Mouse (Mus musculus) heart, embryonic 10.5 days (tissue): Measurements from ENCODE around the gene Gpr137. TPM values are rescaled to one million over a fixed set of nuclear protein-coding genes. Genes with fewer than 3 reads are reported as not detected.
"Not testable (repeated sequence)": the region's sequence is repeated elsewhere in the genome, so short reads cannot be mapped to it uniquely, and the experiment has no call there.

Source experiments
- DNase-seq: peaks from one replicate; pipeline ENCODE4 v3.0.0-alpha.2; 2017; ENCODE audit warnings: low spot score
- H3K27ac ChIP-seq: fragments of 300-500 bp; sonication (generic); 2 replicates; pipeline ENCODE4 v1.5.1; 2016; ENCODE audit warnings: mild to moderate bottlenecking
- H3K27me3 ChIP-seq: fragments of 300-500 bp; sonication (generic); 2 replicates; pipeline ENCODE4 v1.6.1; 2016; ENCODE audit warnings: mild to moderate bottlenecking; ENCODE audit not compliant: poor library complexity, insufficient read depth, severe bottlenecking
- H3K36me3 ChIP-seq: fragments of 300-500 bp; sonication (generic); 2 replicates; pipeline ENCODE4 v1.6.1; 2016; ENCODE audit warnings: mild to moderate bottlenecking, moderate library complexity
- H3K4me1 ChIP-seq: fragments of 300-500 bp; sonication (generic); 2 replicates; pipeline ENCODE4 v1.6.1; 2016; ENCODE audit warnings: mild to moderate bottlenecking
- H3K4me3 ChIP-seq: fragments of 300-500 bp; sonication (generic); 2 replicates; pipeline ENCODE4 v1.5.1; 2016; ENCODE audit warnings: mild to moderate bottlenecking, moderate library complexity
- H3K9me3 ChIP-seq: fragments of 300-500 bp; sonication (generic); 2 replicates; pipeline ENCODE4 v1.6.1; 2016; ENCODE audit warnings: mild to moderate bottlenecking, moderate library complexity
- WGBS: fragments of 180-500 bp; shearing (Covaris S2); methylation state at CpG from one replicate; pipeline ENCODE4 v1.1.7; 2016; 5-methylcytosine and 5-hydroxymethylcytosine counted together
- polyA plus RNA-seq: library from polyadenylated mRNA; unstranded; fragments of >200 nt; fragmentation: Nextera tagmentation; extraction: Ambion mirVana; gene quantifications from 2 replicates; pipeline ENCODE4 v1.2.1, GENCODE M21; 2016

The Gpr137 gene
- polyA plus RNA-seq, 1 experiment from 2014 or later, result 20.3 TPM

DNA sequence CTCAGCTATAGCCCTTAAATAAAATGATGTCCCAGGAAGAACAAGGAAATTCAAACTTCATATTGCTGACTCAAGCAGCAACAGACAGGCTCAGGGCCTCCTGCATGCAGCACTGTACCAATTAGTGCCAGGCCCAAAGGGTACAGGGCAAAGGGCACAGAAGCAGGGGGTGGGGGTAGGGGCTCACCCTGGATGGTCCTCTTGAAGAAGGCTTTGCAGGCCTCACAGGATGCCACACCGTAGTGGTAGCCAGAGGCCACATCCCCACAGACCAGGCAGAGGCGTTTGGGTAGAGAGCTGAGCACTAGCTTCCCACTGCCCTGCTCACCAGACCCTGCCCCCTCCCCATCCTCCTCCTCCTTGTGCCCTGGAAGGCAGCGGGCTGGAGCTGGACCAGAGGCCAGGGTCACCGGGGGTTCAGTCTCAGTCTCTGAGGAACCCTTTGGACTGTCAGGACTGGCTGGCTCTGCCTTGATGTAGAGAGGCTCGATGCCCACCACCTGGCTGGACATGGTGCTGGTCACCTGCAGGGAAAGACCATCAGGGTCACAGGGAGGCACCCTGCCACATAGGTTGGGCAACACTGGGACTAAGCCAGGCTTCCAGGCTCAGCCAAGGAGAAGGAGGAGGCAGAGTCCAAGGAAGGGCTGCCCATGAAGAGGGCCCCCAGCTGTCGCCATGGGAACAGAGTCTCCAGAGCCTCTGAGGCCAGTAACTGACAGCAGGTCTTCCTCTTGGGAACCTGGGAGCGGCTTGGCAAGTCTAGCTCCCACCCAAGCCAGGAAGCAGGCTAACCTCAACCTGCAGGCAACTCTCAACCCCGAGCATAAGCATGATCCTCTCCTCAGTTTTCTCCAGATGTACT, 22.2 kb downstream of the Gpr137 start:
- H3K4me3 ChIP-seq, result peak overlapping the region; percentile 86
- H3K36me3 ChIP-seq, result peaks cover 8% of the 10 kb centered on the region; the same call in 1 of the 2 replicates
- 46% methylated on average over 8 of the region's 8 CpGs for WGBS
- no peak for DNase-seq
- H3K27me3 ChIP-seq, result peaks cover 27% of the 10 kb centered on the region
- H3K27ac ChIP-seq, result peak overlapping the region; percentile 96
- H3K9me3 ChIP-seq, result no peaks in the 10 kb centered on the region
- peaks cover 51% of the 10 kb centered on the region for H3K4me1 ChIP-seq

DNA sequence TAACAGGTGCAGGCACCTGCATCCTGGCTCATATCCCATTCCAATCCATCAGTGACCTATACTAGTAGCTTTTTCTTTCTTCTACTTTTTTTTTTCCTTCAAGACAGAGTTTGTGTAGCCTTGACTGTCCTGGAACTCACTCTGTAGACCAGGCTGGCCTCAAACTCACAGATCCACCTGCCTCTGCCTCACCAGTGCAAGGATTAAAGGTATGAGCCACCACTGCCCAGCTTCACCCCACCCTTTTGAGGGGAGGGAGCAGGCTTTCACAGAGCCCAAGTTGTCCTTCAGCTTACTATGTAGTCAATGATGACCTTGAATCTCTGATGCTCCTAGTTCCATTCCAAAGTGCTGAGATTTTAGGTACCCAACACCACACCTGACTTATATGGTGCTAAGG, 22.8 kb downstream of the Gpr137 start:
- no peak for DNase-seq
- H3K27me3 ChIP-seq, result peaks cover 20% of the 10 kb centered on the region
- H3K36me3 ChIP-seq, result peaks cover 8% of the 10 kb centered on the region; the same call in 1 of the 2 replicates
- peaks cover 48% of the 10 kb centered on the region for H3K4me1 ChIP-seq
- H3K27ac ChIP-seq, result no peak overlapping the region
- H3K9me3 ChIP-seq, result no peaks in the 10 kb centered on the region
- no peak overlapping the region for H3K4me3 ChIP-seq

- DNase-seq, result no peak
- Histone ChIP-seq H3K4me3 (no peak overlapping the region), H3K27me3 (peaks cover 9% of the 10 kb centered on the region), H3K36me3 (peaks cover 17% of the 10 kb centered on the region), H3K27ac (no peak overlapping the region), H3K4me1 (peaks cover 46% of the 10 kb centered on the region), H3K9me3 (no peaks in the 10 kb centered on the region)
- WGBS, result 91% methylated on average over 4 of the region's 4 CpGs
Observed at GRCm38 (mm10) chr19:6918321-6918720, 24.0 kb downstream of the Gpr137 start.

DNA sequence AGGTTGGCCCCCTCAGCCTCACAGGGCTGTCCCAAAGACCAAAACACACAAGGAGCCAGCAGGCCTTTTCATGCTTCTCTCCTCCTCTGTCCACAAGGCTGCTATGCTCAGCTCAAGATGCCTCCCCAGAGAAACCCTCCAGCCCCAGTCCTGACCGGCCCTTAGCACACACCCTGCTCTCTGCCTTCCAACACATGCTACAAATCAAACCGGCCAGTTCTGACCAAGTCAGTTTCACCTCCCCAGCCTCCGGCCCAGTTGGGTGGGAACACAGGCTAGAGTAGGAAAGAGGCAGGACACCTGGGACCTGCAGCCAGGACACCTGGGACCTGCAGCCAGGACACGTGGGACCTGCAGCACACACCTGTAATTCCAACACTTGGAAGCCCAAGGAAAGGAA, 25.8 kb downstream of the Gpr137 start:
- WGBS, result 84% methylated on average over 4 of the region's 4 CpGs
- no peak for DNase-seq
- H3K9me3 ChIP-seq, result no peaks in the 10 kb centered on the region
- no peaks in the 10 kb centered on the region for H3K27me3 ChIP-seq
- H3K36me3 ChIP-seq, result peaks cover 36% of the 10 kb centered on the region
- no peak overlapping the region for H3K4me3 ChIP-seq
- H3K4me1 ChIP-seq, result peaks cover 35% of the 10 kb centered on the region
- no peak overlapping the region for H3K27ac ChIP-seq

DNA sequence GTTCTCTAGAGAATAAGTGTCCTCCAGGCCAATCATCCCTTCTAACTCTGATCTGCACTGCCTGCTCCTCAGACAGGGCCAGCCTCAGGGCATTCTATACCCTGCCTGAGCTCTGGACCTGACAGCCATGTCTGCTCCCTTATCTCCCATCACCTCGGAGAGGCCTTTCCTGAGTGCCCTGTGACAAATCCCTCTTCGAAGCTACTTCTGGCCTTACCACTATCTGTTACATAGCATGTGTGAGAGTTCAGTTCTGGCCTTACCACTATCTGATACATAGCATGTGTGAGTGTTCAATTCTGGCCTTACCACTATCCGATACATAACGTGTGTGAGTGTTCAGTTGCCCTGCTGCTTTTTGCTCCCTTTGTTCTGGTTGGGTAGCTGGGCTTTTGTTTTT, 27.0 kb downstream of the Gpr137 start:
- DNase-seq, result no peak
- Histone ChIP-seq H3K4me3 (no peak overlapping the region), H3K9me3 (no peaks in the 10 kb centered on the region), H3K4me1 (peaks cover 35% of the 10 kb centered on the region), H3K27ac (0 out of 2 replicates have a peak overlapping the region, but pooled peaks have one; percentile 31), H3K36me3 (peaks cover 42% of the 10 kb centered on the region), H3K27me3 (no peaks in the 10 kb centered on the region)
- 43% methylated on average over 4 of the region's 4 CpGs for WGBS

- H3K9me3 ChIP-seq, result no peaks in the 10 kb centered on the region
- H3K27me3 ChIP-seq, result no peaks in the 10 kb centered on the region
- no peak overlapping the region for H3K27ac ChIP-seq
- DNase-seq, result no peak
- H3K36me3 ChIP-seq, result peaks cover 40% of the 10 kb centered on the region
- WGBS, result 89% methylated on average over 9 of the region's 9 CpGs
- H3K4me1 ChIP-seq, result peaks cover 29% of the 10 kb centered on the region
- H3K4me3 ChIP-seq, result no peak overlapping the region
Observed at GRCm38 (mm10) chr19:6914540-6914939, 27.7 kb downstream of the Gpr137 start.

DNA sequence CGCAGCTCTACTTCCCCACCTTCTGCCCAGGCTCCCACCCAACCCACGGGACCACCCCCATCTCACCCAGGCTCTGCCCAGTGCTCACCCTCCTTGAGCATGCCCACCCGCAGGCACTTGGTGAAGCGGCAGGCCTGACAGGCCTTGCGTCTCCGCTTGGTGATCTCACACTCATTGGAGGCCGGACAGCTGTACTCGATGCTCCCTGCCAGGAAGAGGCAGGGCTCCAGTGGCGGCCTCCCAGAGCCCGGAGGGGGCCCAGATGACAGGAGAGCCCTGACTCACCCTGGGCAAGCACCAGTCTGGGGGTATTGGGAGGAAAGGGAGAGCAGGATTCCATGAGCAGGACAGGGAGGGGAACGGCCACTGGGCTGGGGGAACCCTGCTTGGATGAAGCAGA, 28.3 kb downstream of the Gpr137 start:
- 88% methylated on average over 11 of the region's 11 CpGs for WGBS
- no peaks in the 10 kb centered on the region for H3K27me3 ChIP-seq
- no peak overlapping the region for H3K27ac ChIP-seq
- peaks cover 38% of the 10 kb centered on the region for H3K36me3 ChIP-seq
- H3K9me3 ChIP-seq, result no peaks in the 10 kb centered on the region
- no peak for DNase-seq
- no peak overlapping the region for H3K4me3 ChIP-seq
- peaks cover 28% of the 10 kb centered on the region for H3K4me1 ChIP-seq

DNA sequence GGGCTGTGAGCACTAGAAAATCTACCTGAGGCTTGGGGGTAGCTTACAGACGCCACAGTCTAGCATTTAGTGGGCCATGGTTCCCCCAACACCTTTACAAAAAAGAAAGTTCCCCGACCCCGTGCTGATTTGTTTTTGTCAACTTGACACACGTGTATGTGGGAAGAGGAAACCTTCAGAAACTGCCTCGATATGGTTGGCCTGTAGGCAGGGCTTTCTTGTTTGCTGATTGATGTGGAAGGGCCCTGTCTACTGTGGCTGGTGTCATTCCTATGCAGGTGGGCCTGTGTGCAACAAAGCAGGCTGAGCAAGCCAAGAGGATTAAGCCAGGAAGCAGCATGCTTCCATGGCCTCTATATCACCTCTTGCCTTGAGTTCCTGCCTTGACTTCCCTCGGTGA, 29.2 kb downstream of the Gpr137 start:
- DNase-seq, result no peak
- H3K27ac ChIP-seq, result no peak overlapping the region
- H3K27me3 ChIP-seq, result no peaks in the 10 kb centered on the region
- H3K36me3 ChIP-seq, result peaks cover 34% of the 10 kb centered on the region
- H3K4me1 ChIP-seq, result peaks cover 38% of the 10 kb centered on the region
- no peak overlapping the region for H3K4me3 ChIP-seq
- H3K9me3 ChIP-seq, result no peaks in the 10 kb centered on the region
- WGBS, result 85% methylated on average over 6 of the region's 6 CpGs

GRCm38 (mm10) chr19:6912205-6912970, 29.9 kb downstream of the Gpr137 start:
- Histone ChIP-seq H3K9me3 (no peaks in the 10 kb centered on the region), H3K4me1 (peaks cover 44% of the 10 kb centered on the region), H3K27me3 (no peaks in the 10 kb centered on the region), H3K36me3 (peaks cover 34% of the 10 kb centered on the region), H3K4me3 (no peak overlapping the region), H3K27ac (no peak overlapping the region)
- no peak for DNase-seq
- 95% methylated on average over 15 of the region's 15 CpGs for WGBS

- 83% methylated on average over 19 of the region's 19 CpGs for WGBS
- peaks cover 44% of the 10 kb centered on the region for H3K36me3 ChIP-seq
- H3K27me3 ChIP-seq, result no peaks in the 10 kb centered on the region
- H3K4me1 ChIP-seq, result peaks cover 46% of the 10 kb centered on the region
- H3K27ac ChIP-seq, result peak overlapping the region; percentile 17; the same call in 1 of the 2 replicates
- peak overlapping the region; percentile 76 for H3K4me3 ChIP-seq
- no peaks in the 10 kb centered on the region for H3K9me3 ChIP-seq
- DNase-seq, result peak; percentile 74
Observed at GRCm38 (mm10) chr19:6911101-6912074, 30.9 kb downstream of the Gpr137 start.

GRCm38 (mm10) chr19:6910306-6910705, 32.0 kb downstream of the Gpr137 start:
- peak overlapping the region; percentile 76 for H3K4me3 ChIP-seq
- DNase-seq, result peak; percentile 87
- not testable (repeated sequence) for H3K27me3 ChIP-seq, H3K9me3 ChIP-seq
- H3K36me3 ChIP-seq, result peaks cover 54% of the 10 kb centered on the region
- under 1% methylated on average over 28 of the region's 30 CpGs for WGBS
- H3K27ac ChIP-seq, result peak overlapping the region; percentile 96
- peaks cover 42% of the 10 kb centered on the region for H3K4me1 ChIP-seq

DNA sequence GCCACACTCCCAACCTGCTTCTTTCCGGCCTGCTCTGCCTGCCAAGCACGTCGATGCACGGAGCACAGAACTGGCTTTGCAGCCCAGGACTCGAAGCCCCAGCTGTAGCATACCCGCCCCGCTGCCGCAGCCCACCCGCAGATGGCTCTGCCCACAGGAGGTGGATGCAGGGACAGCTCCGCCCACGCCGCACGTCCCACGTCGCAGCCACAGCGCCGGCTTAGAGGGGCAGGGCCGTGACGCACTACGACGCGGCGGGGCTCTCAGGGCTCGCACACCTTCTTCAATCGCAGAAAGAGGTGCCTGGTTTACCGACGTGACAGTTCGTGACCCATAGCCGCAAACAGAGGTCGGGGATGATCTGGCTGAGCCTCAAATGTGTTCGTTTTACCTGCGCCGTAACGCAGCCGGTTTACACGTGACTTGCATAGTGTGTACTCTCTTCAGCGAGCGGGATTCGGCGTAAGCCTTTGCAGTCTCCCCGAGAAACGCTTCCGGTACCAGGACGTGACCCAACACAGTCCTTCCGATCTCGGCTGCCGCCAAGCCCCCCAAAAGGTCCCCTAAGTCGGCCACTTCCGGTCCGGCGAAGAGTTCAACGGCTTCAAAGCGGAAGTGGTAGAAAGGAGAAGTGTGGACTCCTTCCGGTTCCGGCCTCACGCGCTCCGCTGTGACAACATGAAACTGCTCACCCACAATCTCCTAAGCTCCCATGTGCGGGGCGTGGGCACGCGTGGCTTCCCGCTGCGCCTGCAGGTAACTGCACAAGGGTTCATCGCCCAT, 32.6 kb downstream of the Gpr137 start, which contains the start of the genes Trmt112 and Prdx5:
Trmt112 (plus strand) TSS at position 192 of the 783 bp plus-strand sequence.
Prdx5 (minus strand) TSS at position 600 of the 783 bp plus-strand sequence.
- Histone ChIP-seq H3K27ac (peak within 1 kb of the TSS; percentile 96), H3K9me3 (no peaks in the 10 kb centered on the region), H3K27me3 (no peaks in the 10 kb centered on the region), H3K36me3 (peaks cover 60% of the 10 kb centered on the region), H3K4me1 (peaks cover 37% of the 10 kb centered on the region), H3K4me3 (peak within 1 kb of the TSS; percentile 76)
- DNase-seq, result peak; percentile 96
- under 1% methylated on average over 65 of the region's 65 CpGs for WGBS
